Mouse (Mus musculus): Measurements from ENCODE around the gene Entpd8. TPM values are rescaled to one million over a fixed set of nuclear protein-coding genes. Genes with fewer than 3 reads are reported as not detected.

The Entpd8 gene
- polyA plus RNA-seq (2012; rRNA removed) = 23.7 and 29.2 TPM in 2 replicates

DNA sequence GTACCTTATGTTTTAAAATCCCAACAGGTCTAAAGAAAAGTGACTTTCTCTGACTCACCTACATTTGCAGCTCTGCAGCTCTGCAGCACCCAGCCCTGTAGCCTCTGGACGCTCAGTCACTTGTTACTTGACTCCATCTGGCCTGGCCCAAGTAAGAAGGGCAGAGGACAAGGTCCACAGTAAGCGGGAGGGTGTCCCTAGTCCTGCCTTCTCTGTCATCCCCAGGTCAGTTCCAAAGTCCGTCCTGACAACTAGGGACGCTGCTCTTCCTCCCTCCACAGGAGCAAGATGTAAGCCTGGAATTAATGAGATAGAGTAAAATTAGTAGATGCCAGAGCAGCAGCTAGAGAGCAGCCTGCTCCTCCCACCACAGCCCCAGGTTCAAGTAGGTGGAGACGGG, at the start of gene Entpd8:
Gene Entpd8, plus strand, starts transcription at position 229 of the 400 bp plus-strand sequence.
- TF ChIP-seq POLR2A (IDR thresholded peaks at IDR 0.05; ENCODE audit: low read depth, low read length) (peak; percentile 51), CTCF (conservative IDR thresholded peaks at IDR 0.05; ENCODE audit: insufficient read depth, insufficient read length, low read depth, low read length) (no peak)
- Histone ChIP-seq H3K27ac (ENCODE audit: insufficient read depth, low read depth, low read length) (peak within 1 kb of the TSS; percentile 94), H3K4me3 (ENCODE audit: insufficient read depth, low read depth, low read length) (peak within 1 kb of the TSS; percentile 45), H3K27me3 (replicated peaks; ENCODE audit: control insufficient read depth, insufficient read depth, low read length) (no peaks in the 10 kb centered on the region), H3K4me1 (ENCODE audit: control insufficient read depth, insufficient read depth, low read length) (peaks cover 14% of the 10 kb centered on the region), H3K36me3 (ENCODE audit: control insufficient read depth, insufficient read depth, low read length) (no peaks in the 10 kb centered on the region)
- 45% methylated on average over 5 of the region's 5 CpGs for WGBS
- peak; percentile 93 for DNase-seq

DNA sequence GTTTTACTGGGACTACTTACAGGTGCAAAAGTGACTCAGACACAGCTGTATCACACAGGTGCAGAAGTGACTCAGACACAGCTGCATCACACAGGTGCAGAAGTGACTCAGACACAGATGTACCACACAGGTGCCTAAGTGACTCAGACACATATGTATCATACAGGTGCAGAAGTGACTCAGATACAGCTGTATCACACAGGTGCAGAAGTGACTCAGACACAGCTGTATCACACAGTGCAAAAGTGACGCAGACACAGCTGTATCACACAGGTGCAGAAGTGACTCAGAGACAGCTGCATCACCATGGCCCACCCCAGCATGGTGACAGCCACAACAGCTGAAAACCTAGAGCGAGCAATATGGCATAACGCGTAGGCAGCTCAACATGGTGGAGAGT, 45.1 kb upstream of the Entpd8 start:
- no peak for DNase-seq
- H3K4me3 ChIP-seq (ENCODE audit: insufficient read depth, low read depth, low read length) = no peak overlapping the region
- WGBS = 98% methylated on average over 4 of the region's 4 CpGs
- no peak for TF ChIP-seq CTCF (conservative IDR thresholded peaks at IDR 0.05; ENCODE audit: insufficient read depth, insufficient read length, low read depth, low read length)
- TF ChIP-seq POLR2A (IDR thresholded peaks at IDR 0.05; ENCODE audit: low read depth, low read length) = no peak
- H3K36me3 ChIP-seq (ENCODE audit: control insufficient read depth, insufficient read depth, low read length) = peaks cover 2% of the 10 kb centered on the region; the same call in 1 of the 2 replicates
- H3K27ac ChIP-seq (ENCODE audit: insufficient read depth, low read depth, low read length) = no peak overlapping the region
- no peaks in the 10 kb centered on the region for H3K27me3 ChIP-seq (replicated peaks; ENCODE audit: control insufficient read depth, insufficient read depth, low read length)
- no peaks in the 10 kb centered on the region for H3K4me1 ChIP-seq (ENCODE audit: control insufficient read depth, insufficient read depth, low read length)

DNA sequence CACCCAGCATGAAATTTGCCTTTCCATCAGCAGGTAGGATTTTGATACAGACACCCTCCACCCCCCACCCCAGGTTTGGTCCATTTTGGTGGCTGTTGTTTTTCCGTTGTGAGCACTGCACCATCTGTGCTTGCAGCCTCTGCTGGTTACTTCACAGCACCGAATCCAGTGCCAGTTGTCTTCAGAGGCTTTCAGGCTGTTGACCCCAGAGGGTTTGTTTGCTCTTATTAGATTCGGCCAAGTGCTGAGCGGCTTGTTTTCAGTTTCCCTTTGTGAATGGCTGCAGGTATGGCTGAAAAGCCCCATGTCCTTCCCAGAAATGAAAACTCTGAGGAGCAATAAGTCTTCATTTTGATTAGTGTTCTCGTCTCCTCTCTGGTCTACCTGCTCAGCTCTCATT, 40.0 kb upstream of the Entpd8 start:
- H3K27me3 ChIP-seq (replicated peaks; ENCODE audit: control insufficient read depth, insufficient read depth, low read length) = no peaks in the 10 kb centered on the region
- H3K27ac ChIP-seq (ENCODE audit: insufficient read depth, low read depth, low read length) = no peak overlapping the region
- TF ChIP-seq POLR2A (IDR thresholded peaks at IDR 0.05; ENCODE audit: low read depth, low read length) = no peak
- no peak for TF ChIP-seq CTCF (conservative IDR thresholded peaks at IDR 0.05; ENCODE audit: insufficient read depth, insufficient read length, low read depth, low read length)
- H3K36me3 ChIP-seq (ENCODE audit: control insufficient read depth, insufficient read depth, low read length) = 0 out of 2 replicates have a peak, but pooled peaks cover 3% of the 10 kb centered on the region
- H3K4me3 ChIP-seq (ENCODE audit: insufficient read depth, low read depth, low read length) = no peak overlapping the region
- H3K4me1 ChIP-seq (ENCODE audit: control insufficient read depth, insufficient read depth, low read length) = no peaks in the 10 kb centered on the region
- DNase-seq = no peak
- WGBS = 91% methylated on average over 5 of the region's 5 CpGs

DNA sequence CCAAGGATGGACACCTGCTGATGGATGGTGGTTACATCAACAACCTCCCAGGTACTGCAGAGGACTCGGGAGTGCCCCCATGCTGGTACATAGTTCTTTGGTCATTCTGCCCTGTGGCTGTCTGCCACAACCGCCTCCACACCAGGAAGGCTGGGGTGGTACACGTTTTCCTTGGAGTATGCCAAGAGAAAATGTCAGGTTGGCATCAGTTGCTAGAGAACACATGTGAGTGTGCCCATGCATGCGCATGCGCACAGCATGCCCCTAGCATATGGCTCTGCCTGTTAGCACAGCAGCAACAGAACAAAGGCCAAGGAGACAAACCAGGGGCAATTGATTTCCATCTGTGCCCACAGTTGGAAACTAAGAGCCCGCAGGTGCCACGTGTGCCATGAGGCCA, 29.2 kb upstream of the Entpd8 start:
- no peak overlapping the region for H3K27ac ChIP-seq (ENCODE audit: insufficient read depth, low read depth, low read length)
- no peak for DNase-seq
- no peaks in the 10 kb centered on the region for H3K27me3 ChIP-seq (replicated peaks; ENCODE audit: control insufficient read depth, insufficient read depth, low read length)
- H3K4me3 ChIP-seq (ENCODE audit: insufficient read depth, low read depth, low read length) = no peak overlapping the region
- H3K36me3 ChIP-seq (ENCODE audit: control insufficient read depth, insufficient read depth, low read length) = no peaks in the 10 kb centered on the region
- H3K4me1 ChIP-seq (ENCODE audit: control insufficient read depth, insufficient read depth, low read length) = 0 out of 2 replicates have a peak, but pooled peaks cover 4% of the 10 kb centered on the region
- 92% methylated on average over 7 of the region's 7 CpGs for WGBS
- no peak for TF ChIP-seq CTCF (conservative IDR thresholded peaks at IDR 0.05; ENCODE audit: insufficient read depth, insufficient read length, low read depth, low read length)
- no peak for TF ChIP-seq POLR2A (IDR thresholded peaks at IDR 0.05; ENCODE audit: low read depth, low read length)

DNA sequence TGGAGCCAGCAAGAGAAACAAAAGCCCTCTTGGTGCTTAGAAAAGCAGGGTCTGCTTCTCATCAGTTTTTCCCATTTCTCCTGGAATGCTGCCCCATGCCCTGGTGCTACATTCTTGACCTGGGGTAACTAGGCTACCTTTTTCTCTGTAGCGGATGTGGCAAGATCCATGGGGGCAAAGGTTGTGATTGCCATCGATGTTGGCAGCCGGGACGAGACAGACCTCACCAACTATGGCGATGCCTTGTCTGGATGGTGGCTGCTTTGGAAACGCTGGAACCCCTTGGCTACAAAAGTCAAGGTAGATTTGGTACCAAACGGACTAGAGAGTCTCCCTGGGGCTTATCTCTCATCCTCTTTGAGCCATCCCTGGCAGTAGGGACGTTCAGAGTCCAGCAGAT, 28.7 kb upstream of the Entpd8 start:
- WGBS = 70% methylated on average over 8 of the region's 8 CpGs
- peak; percentile 30 for DNase-seq
- Histone ChIP-seq H3K36me3 (ENCODE audit: control insufficient read depth, insufficient read depth, low read length) (no peaks in the 10 kb centered on the region), H3K4me1 (ENCODE audit: control insufficient read depth, insufficient read depth, low read length) (0 out of 2 replicates have a peak, but pooled peaks cover 4% of the 10 kb centered on the region), H3K4me3 (ENCODE audit: insufficient read depth, low read depth, low read length) (no peak overlapping the region), H3K27ac (ENCODE audit: insufficient read depth, low read depth, low read length) (no peak overlapping the region), H3K27me3 (replicated peaks; ENCODE audit: control insufficient read depth, insufficient read depth, low read length) (no peaks in the 10 kb centered on the region)
- TF ChIP-seq POLR2A (IDR thresholded peaks at IDR 0.05; ENCODE audit: low read depth, low read length) (no peak), CTCF (conservative IDR thresholded peaks at IDR 0.05; ENCODE audit: insufficient read depth, insufficient read length, low read depth, low read length) (no peak)

DNA sequence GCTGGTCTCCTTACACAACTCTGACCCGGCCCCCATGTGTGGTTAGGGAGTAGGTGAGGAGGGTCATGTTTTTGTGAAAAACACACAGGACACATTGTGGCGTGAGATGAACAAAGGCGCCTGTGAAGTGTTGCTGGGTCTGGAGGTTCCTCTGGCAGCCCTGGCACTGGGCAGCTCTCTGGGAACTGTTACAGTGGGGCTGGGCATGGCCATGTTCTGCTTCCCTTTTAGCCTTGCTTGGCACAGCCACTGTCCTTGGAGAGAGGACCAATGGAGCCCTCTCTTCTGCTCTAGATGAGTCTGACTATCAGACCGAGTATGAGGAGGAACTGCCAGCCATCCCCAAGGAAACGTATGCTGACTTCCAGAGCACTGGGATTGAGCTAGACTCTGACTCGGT, 27.0 kb upstream of the Entpd8 start:
- no peak for TF ChIP-seq POLR2A (IDR thresholded peaks at IDR 0.05; ENCODE audit: low read depth, low read length)
- TF ChIP-seq CTCF (conservative IDR thresholded peaks at IDR 0.05; ENCODE audit: insufficient read depth, insufficient read length, low read depth, low read length) = no peak
- Histone ChIP-seq H3K4me3 (ENCODE audit: insufficient read depth, low read depth, low read length) (no peak overlapping the region), H3K27me3 (replicated peaks; ENCODE audit: control insufficient read depth, insufficient read depth, low read length) (no peaks in the 10 kb centered on the region), H3K4me1 (ENCODE audit: control insufficient read depth, insufficient read depth, low read length) (0 out of 2 replicates have a peak, but pooled peaks cover 4% of the 10 kb centered on the region), H3K27ac (ENCODE audit: insufficient read depth, low read depth, low read length) (no peak overlapping the region), H3K36me3 (ENCODE audit: control insufficient read depth, insufficient read depth, low read length) (no peaks in the 10 kb centered on the region)
- WGBS = 95% methylated on average over 6 of the region's 6 CpGs
- DNase-seq = no peak

DNA sequence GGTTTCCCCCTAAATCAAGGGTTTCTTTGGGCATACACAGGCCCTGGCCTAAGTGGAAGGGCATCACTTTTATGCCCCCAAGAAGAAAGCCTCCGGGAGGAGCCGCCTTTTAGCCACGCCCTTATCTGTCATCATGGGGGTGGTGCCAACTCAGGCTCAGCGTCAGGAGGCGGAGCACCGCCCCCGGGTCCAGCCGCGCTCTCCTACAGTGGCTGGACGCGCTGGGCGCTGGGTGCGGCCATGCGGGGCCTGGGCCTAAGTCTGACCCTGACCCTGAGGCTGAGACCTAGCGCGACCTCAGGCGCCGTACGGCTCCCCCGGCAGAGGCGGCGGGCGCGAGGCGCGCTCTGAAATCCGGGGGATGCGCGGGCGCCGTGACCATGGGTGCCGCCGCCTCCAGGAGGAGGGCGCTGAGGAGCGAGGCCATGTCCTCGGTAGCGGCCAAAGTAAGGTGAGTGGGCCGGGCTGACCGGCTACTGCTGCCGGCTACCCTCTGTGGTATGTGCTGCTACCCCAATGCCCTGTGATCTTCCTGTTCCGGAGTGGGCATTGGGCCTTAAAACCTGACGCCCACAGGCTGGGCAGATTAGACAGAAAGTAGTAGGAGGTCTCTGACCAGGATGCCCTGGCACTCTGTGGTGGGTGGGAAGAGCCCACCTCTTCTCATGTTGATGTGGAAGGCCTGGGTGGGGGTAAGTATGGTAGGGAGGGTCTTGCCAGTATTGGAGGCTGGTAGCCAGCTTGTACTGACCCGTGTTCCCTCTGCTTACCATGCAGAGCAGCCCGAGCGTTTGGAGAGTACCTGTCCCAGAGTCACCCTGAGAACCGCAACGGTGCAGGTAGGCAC, 25.7 kb upstream of the Entpd8 start, which contains the start of gene Nsmf:
Gene Nsmf, plus strand, starts transcription at position 135 of the 847 bp plus-strand sequence.
- 2% methylated on average over 47 of the region's 47 CpGs for WGBS
- Histone ChIP-seq H3K36me3 (ENCODE audit: control insufficient read depth, insufficient read depth, low read length) (no peaks in the 10 kb centered on the region), H3K4me3 (ENCODE audit: insufficient read depth, low read depth, low read length) (peak within 1 kb of the TSS; percentile 72), H3K4me1 (ENCODE audit: control insufficient read depth, insufficient read depth, low read length) (0 out of 2 replicates have a peak, but pooled peaks cover 4% of the 10 kb centered on the region), H3K27ac (ENCODE audit: insufficient read depth, low read depth, low read length) (0 out of 2 replicates have a peak within 1 kb of the TSS, but pooled peaks have one; percentile 13), H3K27me3 (replicated peaks; ENCODE audit: control insufficient read depth, insufficient read depth, low read length) (no peaks in the 10 kb centered on the region)
- TF ChIP-seq CTCF (conservative IDR thresholded peaks at IDR 0.05; ENCODE audit: insufficient read depth, insufficient read length, low read depth, low read length) = no peak
- TF ChIP-seq POLR2A (IDR thresholded peaks at IDR 0.05; ENCODE audit: low read depth, low read length) = peak; percentile 36
- peak; percentile 92 for DNase-seq

Data from kidney, adult 2 months (tissue).